Mouse (Mus musculus): ENCODE measurements around the gene C130026I21Rik.
"Not testable (repeated sequence)": the region's sequence is repeated elsewhere in the genome, so short reads cannot be mapped to it uniquely, and the experiment has no call there.

GRCm38 (mm10) chr1:85106013-85106412, 164.4 kb downstream of the C130026I21Rik start:
- TF ChIP-seq CTCF (IDR thresholded peaks at IDR 0.05; ENCODE audit: borderline replicate concordance, insufficient read depth, low read depth, low read length); POLR2A (IDR thresholded peaks at IDR 0.05; ENCODE audit: borderline replicate concordance, insufficient read depth, low read length): not testable (repeated sequence)
